Mouse (Mus musculus) brown adipose tissue, adult 24 weeks (tissue): ENCODE measurements around the gene Vezt. TPM values are rescaled to one million over a fixed set of nuclear protein-coding genes. Genes with fewer than 3 reads are reported as not detected.

Experiments used
- H3K27ac ChIP-seq: fragments of 200-500 bp; replicated peaks from 2 replicates; pipeline ENCODE4 v1.5.1; 2012; ENCODE audit warnings: low read depth, mild to moderate bottlenecking, low read length
- H3K4me1 ChIP-seq: fragments of 200-500 bp; 2 replicates; pipeline ENCODE4 v1.6.1; 2012; ENCODE audit warnings: low read length, mixed read lengths; ENCODE audit not compliant: control insufficient read depth, insufficient read depth, insufficient read length
- H3K4me3 ChIP-seq: fragments of 200-500 bp; 2 replicates; pipeline ENCODE4 v1.5.1; 2012; ENCODE audit warnings: low read depth, mild to moderate bottlenecking, low read length, moderate library complexity; ENCODE audit not compliant: insufficient read depth
- polyA plus RNA-seq: library from polyadenylated mRNA; stranded (reverse); fragments of >200 nt; gene quantifications from 2 replicates; pipeline ENCODE4 v1.2.4, GENCODE M21; 2012; ENCODE audit not compliant: missing spikeins, insufficient read depth, insufficient read length

Gene Vezt
- 8.2 and 11.4 TPM in 2 replicates for polyA plus RNA-seq

DNA sequence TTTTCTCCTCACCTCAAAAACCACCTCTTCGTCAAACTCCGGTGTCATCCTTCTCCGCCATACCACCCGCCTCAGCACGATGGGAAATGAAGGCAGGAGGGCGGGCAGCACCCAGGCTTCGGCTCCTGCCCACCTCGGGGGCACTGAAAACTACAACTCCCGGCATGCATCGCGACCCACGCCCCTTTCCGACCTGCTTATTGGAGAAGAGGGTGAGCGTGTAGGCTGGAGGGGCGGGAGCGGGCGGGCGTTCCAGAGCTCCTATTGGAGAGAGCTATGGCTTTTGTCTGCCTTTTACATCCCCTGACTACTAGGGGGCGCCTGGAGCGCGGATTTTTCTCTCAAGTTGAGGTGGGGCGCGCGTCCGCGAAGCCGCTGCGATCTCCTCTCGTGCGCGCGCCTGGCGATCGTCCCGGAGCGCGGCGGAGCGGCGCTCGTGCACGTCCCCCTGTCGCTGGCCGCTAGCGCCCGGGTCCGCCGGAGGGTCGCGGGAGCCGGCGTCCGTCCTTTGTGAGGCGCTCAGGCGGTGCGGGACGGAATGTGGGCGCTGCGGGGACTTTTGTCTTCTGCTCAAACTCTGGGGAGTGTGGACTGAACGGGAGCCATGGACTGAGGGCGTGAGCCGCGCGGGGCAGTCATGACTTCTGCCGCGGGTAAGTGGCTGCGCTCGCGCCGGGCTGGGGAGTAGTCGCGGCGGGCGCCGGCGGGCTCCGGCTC lies at the start of gene Vezt, which contains the start of gene Fgd6:
Gene Vezt (minus strand): TSS at position 160 of the 717 bp plus-strand sequence.
Gene Fgd6 (plus strand): TSS at position 344 of the 717 bp plus-strand sequence.
- peak within 1 kb of the TSS; percentile 78 for H3K27ac ChIP-seq
- H3K4me1 ChIP-seq, result 0 out of 2 replicates have a peak, but pooled peaks cover 2% of the 10 kb centered on the region
- H3K4me3 ChIP-seq, result peak within 1 kb of the TSS; percentile 94

DNA sequence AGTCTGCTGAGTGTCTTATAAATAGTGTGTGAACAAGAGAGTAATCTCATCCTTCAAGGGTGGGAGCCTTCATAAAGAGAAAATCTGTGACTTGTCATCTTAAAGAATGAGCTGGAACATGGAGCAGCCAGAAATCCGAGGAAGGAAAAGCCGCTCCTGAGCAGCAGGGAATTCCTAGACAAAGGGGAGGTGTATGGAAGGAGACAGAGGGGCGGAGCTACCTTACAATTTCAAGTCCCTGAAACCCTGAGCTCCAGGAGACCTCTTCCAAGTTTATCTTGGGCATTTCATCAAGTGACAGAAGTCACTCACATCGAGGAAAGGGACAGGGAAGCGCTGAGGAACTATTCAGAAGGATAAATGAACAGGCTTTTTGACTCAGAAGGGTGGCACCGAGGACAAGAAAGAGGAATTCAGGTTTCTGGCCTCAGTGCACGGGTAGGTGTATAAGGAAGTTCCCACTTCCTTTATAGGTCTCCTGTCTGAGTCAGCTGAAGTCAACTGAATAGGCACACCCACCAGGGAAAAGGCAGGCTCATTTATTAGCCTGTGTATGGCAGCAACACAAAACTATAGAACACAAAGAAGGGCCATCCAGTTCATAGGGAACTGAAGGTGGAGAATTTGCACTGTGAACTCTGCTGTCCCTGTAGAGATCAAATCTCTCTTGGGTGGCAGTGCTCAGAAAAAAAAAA lies 46.6 kb upstream of the Vezt start:
- no peak overlapping the region for H3K4me3 ChIP-seq
- 0 out of 2 replicates have a peak overlapping the region, but pooled peaks have one; percentile 26 for H3K27ac ChIP-seq
- H3K4me1 ChIP-seq, result peaks cover 2% of the 10 kb centered on the region; the same call in 1 of the 2 replicates

DNA sequence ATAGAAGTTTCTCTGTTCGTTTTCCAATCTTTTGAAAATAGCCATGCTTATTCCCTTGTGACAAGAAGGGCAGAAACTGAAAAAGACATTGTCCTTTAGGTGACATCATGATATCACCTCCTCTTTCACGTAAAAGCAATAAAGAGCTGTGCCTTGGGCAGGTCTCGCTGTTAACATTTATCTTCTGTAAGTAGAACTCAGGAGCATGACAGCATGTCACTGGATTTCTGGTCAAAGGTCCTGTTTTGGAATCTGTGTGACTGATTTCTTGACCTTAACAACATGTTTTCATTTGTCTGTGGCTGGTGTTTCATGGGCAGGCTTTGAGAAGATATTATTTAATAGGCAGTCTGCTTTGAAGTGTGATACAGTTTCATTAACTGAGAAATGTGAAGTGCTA lies 45.1 kb upstream of the Vezt start:
- Histone ChIP-seq H3K4me3 (no peak overlapping the region), H3K4me1 (peaks cover 2% of the 10 kb centered on the region; the same call in 1 of the 2 replicates), H3K27ac (no peak overlapping the region)

DNA sequence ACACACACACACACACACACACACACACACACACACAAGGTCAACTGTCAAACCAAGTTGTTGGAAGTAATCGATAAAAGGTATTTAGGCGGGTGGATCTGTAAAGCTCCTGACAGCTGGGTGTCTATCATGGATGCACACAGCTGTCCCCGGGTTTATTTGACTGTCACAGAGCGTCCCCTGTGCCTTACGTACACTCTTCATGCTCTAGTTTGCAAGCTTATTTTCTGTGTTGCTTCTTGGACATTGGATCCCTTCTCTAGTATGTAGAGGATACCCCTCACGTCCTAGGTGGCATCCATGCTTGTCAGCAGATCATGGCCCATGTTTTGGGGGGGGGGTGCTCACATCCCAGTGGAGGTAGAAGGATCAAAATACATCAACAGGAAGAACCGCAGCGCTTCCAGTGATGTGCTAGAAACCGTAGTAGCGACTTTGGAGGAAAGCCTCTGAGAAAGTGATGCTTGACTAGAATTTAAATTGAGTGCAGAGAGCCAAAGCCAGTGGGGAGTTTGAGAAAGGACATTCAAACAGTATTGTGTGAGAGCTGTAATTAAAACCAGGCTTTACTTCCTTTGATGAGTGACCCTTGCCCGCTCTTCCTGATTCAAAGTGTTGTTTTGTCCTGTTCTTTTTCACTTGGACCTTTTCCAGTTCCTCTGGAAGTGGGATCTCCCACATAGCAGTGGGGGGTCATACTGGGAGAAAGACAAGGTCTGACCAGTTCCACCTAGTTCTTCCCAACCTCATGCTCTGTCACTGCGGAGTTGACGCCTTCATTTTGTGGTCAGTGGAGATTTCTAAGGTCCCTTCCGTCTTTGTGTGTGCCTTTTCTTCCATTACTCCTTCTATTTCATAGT lies 41.6 kb upstream of the Vezt start:
- peaks cover 5% of the 10 kb centered on the region; the same call in 1 of the 2 replicates for H3K4me1 ChIP-seq
- H3K4me3 ChIP-seq, result no peak overlapping the region
- H3K27ac ChIP-seq, result no peak overlapping the region

DNA sequence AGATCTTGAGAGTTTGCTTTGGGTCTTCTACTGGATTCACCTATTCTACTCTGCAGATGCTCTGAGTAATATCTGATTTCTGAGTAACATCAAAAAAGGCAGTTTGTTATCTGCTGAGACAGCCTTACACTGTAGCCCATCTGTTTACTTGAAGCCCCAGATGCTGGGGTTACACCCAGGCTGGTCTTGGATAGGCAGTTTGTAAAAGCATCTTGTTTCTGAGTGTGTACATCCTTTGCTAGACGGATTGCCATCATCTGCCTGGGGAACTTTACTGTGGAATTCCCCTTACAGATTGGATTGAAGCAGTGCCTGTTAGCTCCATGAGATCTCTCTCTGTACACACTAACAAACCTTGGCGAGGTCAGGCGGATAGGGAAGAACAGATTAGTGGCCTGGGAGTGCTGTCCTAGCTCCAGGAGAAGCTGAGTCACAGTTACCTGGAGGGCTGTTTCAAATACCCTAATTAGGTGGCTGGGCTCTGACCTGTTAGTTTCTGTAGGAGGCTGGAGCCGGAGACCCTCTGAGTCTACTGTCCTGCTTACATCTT lies 37.4 kb upstream of the Vezt start:
- Histone ChIP-seq H3K4me3 (no peak overlapping the region), H3K4me1 (peaks cover 3% of the 10 kb centered on the region; the same call in 1 of the 2 replicates), H3K27ac (no peak overlapping the region)

DNA sequence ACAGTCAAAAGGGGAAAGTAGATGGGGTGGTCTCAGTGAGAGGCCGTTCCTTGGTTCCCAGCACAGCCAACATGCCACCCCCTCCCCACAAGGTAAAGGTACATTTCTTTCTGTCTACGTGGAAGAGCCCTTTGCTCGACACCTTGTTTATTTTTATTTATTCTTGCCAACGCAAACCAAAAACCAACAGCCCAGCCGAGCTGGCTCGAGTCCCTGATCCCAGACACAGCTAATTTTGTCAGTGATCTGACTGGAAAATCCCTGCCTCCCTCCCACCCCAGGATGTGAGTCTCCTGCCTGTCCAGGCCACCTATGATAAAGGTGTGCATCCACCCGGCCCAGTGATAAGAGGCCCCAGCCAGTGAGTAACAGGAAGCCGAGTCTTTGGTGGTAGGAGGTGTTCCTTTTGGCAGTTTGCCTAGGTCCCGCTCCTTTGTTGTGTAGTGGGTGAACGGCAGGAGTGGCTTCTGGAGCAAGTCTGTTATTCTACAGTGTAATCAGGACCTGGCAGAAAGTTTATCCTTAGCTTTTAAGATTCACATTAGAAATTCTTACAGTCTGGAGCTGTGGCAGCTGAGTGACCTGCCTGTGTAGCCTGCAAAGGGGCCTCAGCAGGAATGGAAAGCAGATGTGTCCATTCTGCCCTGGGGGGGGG lies 36.8 kb upstream of the Vezt start:
- peaks cover 3% of the 10 kb centered on the region; the same call in 1 of the 2 replicates for H3K4me1 ChIP-seq
- H3K27ac ChIP-seq, result no peak overlapping the region
- no peak overlapping the region for H3K4me3 ChIP-seq

DNA sequence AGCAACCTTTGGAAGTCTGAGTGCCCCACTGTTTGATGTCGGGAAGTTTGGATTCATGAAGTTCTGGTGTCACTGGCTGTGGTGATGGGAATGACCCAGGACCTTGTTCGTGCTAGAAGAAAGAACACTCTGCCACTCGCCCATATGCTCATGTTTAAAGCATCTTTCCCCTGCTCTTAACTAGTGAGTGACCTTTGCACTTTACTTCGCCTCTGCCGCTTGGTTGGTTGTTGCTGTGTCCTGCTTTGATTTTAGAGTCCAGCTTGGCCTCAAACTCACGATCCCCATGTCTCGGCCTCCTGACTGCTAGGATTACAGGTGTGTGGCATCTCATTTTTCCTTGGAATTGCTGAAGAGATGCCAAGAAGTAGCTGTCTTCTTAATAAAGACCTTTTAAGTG lies 36.0 kb upstream of the Vezt start:
- no peak overlapping the region for H3K4me3 ChIP-seq
- no peak overlapping the region for H3K27ac ChIP-seq
- H3K4me1 ChIP-seq, result peaks cover 3% of the 10 kb centered on the region; the same call in 1 of the 2 replicates

DNA sequence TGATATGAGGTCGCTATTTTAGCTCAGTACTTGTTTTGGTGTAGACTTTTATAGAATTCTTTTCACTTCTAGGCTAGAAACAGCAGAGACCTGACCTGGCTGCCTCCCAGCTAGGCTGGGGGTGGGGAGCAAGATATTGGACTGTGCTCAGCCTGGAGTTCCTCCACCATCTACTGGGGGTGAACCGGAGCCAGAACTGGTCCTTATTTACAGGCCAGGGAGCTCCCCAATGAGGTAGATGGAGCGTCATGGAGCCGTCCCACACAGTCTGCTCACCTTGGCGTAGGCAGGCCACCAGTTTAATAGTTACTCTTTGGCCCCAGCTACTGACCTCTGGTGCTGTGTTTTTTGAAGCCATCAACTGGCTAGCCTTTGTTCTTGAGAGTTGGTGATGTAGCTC lies 33.1 kb upstream of the Vezt start:
- H3K27ac ChIP-seq, result no peak overlapping the region
- H3K4me3 ChIP-seq, result no peak overlapping the region
- H3K4me1 ChIP-seq, result no peaks in the 10 kb centered on the region; the same call in 1 of the 2 replicates

DNA sequence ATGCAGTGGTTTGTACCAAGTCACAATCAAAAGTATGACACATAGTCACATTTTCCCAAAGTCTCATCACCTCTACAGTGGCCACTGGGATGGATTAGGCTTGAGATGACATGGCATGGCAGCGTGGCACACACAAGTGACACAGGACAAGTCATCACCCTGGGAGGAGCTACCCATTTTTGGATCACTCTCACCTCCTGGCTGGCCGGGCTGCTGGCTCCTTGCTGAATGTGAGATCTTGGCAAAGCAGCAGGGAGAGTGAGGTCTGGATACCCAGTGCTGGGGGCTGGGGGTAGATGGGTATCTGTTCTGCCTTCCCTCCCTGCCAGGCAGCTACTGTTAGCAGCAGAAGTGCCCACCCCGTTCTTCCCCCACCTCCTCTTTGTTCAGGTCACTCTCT lies 31.3 kb upstream of the Vezt start:
- no peaks in the 10 kb centered on the region; the same call in 1 of the 2 replicates for H3K4me1 ChIP-seq
- H3K4me3 ChIP-seq, result no peak overlapping the region
- H3K27ac ChIP-seq, result no peak overlapping the region

DNA sequence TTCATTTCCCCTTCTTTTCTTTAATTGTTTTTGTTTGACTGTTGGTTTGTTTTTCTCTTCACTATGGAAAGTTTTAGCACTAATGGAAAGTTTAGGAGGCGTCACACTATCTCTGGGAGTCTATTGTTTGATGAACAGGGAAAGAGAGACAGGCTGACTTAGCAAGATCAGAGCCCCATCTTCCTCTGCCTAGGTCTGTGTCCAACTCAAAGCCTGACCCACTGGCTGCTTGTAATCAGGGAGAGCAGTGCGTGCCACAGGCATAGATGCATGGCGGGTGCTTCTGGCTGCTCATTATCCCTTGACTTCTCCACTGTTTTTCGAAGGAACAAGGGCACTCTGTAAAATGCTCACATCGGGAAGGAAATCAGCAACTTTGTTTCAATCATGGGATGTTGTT lies 26.7 kb upstream of the Vezt start:
- Histone ChIP-seq H3K4me3 (no peak overlapping the region), H3K27ac (no peak overlapping the region), H3K4me1 (no peaks in the 10 kb centered on the region; the same call in 1 of the 2 replicates)

DNA sequence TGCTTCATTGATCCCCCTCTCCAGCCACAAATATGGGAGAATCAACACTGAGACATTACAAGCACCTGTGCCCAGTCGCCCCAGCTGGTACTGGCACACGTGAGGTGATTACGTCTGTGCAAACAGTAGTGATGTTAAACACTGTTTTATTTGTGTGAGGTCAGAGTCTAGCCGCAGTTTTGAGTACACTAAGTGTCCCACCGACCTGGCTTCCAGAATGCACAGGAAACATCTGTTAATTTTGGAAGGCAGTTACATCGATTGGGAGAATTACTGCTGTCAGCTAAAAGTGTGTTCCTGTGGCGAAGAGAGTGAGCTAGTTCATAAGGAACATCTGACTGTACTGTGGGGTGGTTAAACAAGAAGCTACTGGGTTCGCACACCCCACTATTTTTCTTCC lies 24.6 kb upstream of the Vezt start:
- H3K4me3 ChIP-seq, result no peak overlapping the region
- 0 out of 2 replicates have a peak overlapping the region, but pooled peaks have one; percentile 10 for H3K27ac ChIP-seq
- H3K4me1 ChIP-seq, result no peaks in the 10 kb centered on the region

DNA sequence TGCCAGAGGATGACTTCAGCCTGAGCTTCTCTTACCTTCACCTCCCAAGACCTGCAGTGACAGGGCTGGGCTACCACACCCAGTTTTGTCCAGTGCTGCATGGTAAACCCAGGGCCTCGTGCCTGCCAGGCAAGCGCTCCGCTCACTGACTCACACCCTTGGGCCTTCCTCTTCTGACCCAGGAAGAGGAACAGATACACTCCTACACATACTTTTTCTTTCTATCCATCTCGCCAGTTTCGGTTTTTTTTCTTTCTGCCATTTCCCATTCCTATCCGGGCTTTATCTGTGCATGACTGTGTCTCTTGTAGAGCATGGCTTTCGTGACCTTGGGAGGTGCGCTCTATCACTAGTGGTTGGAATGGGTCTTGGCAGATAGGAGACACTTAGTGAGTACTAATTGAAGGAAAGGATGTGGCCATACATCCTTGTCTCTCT lies 24.0 kb upstream of the Vezt start:
- H3K4me3 ChIP-seq, result no peak overlapping the region
- 0 out of 2 replicates have a peak overlapping the region, but pooled peaks have one; percentile 7 for H3K27ac ChIP-seq
- no peaks in the 10 kb centered on the region for H3K4me1 ChIP-seq

DNA sequence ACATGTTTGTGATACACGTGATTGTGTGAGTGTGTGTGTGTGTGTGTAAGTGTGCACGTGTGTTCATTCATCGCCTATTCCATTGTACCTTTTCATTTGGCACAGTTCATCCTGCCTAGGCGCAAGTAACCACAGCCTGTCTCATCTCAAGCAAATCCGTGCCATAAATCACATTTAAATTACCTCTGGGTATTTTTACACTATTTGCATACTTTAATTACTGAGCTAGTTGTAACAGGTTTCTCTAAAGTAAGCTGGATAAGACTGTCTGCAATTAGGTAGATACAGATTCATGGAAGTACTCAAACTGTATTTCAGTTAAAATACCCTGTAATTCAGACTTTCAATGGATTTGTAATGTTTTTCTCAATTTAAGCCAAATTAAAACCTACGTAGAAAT lies 20.9 kb upstream of the Vezt start:
- no peak overlapping the region for H3K27ac ChIP-seq
- no peaks in the 10 kb centered on the region for H3K4me1 ChIP-seq
- no peak overlapping the region for H3K4me3 ChIP-seq

DNA sequence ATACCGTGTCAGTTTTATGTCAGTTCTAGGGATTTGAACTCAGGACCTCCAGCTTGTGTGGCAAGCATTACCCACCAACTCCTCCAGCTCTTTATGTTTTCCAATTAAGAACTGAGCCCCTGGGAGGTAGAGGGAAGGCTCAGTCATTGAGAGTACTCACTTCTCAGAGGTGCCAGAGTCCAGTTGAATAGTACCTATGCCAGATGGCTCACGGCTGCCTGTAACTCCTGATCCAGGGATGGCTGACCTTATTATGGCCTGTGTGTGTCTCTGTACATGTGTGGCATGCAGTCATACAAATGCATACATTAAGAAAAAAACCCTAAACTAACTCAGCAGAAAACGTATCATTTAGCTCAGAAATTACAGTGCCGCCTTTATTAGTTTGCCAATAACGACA lies 15.1 kb upstream of the Vezt start:
- Histone ChIP-seq H3K4me1 (peaks cover 17% of the 10 kb centered on the region), H3K27ac (no peak overlapping the region), H3K4me3 (no peak overlapping the region)
